Mouse (Mus musculus): Measurements from ENCODE around the gene Marveld3. TPM values are rescaled to one million over a fixed set of nuclear protein-coding genes. Genes with fewer than 3 reads are reported as not detected.

Gene Marveld3
- polyA plus RNA-seq, 1 experiment from 2014 or later: 1.2 TPM

DNA sequence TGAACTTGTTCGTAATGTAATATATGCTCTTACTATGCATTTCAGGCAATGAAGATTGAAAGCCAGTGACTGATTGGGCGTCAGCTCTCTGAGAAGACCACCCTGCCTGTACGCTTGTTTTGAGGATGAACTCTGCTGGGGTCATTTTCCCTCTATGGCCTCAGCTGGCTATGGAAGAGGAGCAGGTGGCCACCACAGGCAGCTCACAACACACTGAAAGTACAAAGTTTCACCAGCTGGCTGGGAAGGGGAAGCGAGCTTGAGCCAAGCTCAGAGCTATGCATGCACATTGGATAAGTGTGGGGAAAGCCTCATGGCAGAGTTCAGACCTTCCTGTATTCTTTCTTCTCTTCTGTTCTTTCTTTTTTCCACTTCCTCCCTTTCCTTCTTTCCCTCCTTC is 2.9 kb downstream of the Marveld3 start:
- Histone ChIP-seq H3K27ac (no peak overlapping the region), H3K4me2 (no peak overlapping the region), H3K4me1 (replicated peaks) (peaks cover 29% of the 10 kb centered on the region), H3K9ac (no peak overlapping the region), H3K4me3 (no peak overlapping the region), H3K9me3 (no peaks in the 10 kb centered on the region), H3K36me3 (no peaks in the 10 kb centered on the region), H3K27me3 (peaks cover 48% of the 10 kb centered on the region)
- no peak for ATAC-seq (ENCODE audit: low FRiP score)
- whole genome bisulfite sequencing: 60% methylated on average over 4 of the region's 4 CpGs

DNA sequence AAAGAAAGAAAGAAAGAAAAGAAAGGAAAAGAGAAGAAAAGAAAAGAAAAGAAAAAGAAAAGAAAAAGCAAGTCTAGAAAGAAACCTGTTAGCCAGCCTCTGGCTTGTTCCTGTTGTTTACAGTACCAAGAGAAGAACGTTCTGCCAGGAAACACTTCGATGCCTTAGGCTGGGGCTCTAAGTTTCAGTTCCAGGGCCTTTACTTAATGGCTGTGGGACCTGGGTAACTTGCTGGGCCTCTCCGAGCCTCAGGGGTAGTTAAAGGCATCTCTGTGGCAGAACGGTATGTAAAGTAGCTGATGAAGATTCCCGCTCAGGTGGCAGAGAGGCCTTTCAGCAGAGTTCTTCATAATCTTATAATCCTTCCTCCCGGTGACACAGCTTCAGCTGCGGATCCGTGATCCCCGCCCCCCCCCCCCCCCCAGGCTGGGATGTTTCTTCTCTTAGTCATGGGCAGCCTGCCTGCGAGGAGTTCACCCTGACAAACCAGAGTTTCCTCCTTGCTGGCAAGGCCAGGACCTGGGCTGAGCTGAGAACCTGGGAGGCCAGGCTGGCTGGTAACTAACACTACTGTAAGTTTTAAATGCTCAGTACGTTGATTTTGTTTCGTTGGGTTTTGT is 3.9 kb downstream of the Marveld3 start:
- WGBS: 48% methylated on average over 11 of the region's 12 CpGs
- H3K4me3 ChIP-seq: no peak overlapping the region
- no peaks in the 10 kb centered on the region for H3K36me3 ChIP-seq
- no peak overlapping the region for H3K9ac ChIP-seq
- H3K4me2 ChIP-seq: no peak overlapping the region
- peaks cover 42% of the 10 kb centered on the region for H3K27me3 ChIP-seq
- H3K9me3 ChIP-seq: no peaks in the 10 kb centered on the region
- no peak overlapping the region for H3K27ac ChIP-seq
- peaks cover 31% of the 10 kb centered on the region for H3K4me1 ChIP-seq (replicated peaks)
- ATAC-seq (ENCODE audit: low FRiP score): no peak

DNA sequence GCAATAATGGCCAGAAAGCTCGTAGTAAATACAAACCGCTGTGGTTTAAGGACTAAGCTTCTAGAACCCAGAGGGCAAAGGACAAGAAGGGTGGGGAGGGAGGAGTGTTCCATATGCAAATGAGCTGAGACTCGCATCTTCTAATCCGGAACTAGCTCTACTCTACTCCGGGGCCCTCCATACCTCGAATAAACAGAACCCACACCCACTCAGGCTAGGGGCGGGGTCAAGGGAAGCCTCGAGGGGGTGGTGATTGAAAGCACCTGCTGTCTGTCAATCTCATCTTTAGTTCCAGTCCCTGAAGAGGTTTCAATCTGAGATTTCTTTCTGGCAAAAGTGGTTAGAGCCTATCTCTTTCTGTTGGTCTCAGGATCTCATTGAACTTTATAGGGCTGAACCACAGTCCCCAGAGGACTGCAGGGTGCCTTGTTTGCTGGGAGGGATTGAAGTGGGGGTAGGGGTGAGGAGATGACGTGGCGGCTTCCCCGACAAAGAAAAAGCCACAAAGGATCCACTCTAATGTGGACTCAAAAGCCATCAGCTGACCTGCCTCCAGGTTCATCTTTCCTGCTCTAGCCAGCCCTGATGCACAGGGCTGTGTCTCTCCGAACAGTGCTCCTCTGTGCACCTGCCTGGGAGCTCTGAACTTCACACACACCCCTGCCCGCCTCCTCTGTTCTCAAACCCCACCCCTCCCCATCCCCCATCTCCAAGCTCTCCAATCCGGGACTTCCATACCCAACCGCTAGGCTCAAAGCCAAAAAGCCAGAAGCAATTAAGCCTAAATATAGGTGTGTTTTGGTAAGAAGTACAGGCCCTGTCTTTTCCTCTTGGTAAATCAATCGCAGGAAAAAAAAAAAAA is 4.6 kb downstream of the Marveld3 start:
- H3K9ac ChIP-seq: no peak overlapping the region
- no peak for ATAC-seq (ENCODE audit: low FRiP score)
- H3K27me3 ChIP-seq: peaks cover 34% of the 10 kb centered on the region
- WGBS: 6% methylated on average over 16 of the region's 16 CpGs
- no peak overlapping the region for H3K27ac ChIP-seq
- no peak overlapping the region for H3K4me3 ChIP-seq
- H3K9me3 ChIP-seq: no peaks in the 10 kb centered on the region
- peak overlapping the region; percentile 13; the same call in 1 of the 2 replicates for H3K4me2 ChIP-seq
- no peaks in the 10 kb centered on the region for H3K36me3 ChIP-seq
- H3K4me1 ChIP-seq (replicated peaks): peaks cover 31% of the 10 kb centered on the region

DNA sequence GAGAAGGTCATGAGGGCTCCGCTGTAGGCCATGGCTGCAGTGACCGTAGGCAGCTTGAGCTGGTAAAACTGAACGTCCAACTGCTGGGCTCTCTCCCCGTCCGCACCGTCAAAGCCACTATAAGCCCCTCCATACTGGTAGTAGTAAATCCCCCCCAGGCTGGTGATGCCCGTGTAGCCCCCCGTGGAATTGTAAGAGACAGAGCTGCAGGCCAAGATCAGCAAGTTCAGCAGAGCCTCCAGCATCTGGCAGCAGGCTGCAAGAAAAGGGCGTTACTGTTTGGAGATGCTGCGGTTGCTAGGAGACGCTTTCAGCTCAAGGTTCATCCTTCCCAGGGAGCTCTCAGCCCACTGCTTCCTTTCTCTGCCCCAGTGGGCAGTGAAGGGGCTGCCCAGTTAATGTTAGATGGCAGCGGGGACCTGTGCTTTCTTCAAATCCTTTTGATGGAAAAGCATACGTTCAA is 7.5 kb downstream of the Marveld3 start:
- 37% methylated on average over 13 of the region's 13 CpGs for WGBS
- H3K4me1 ChIP-seq (replicated peaks): peaks cover 19% of the 10 kb centered on the region
- peaks cover 6% of the 10 kb centered on the region; the same call in 1 of the 2 replicates for H3K27me3 ChIP-seq
- peak overlapping the region; percentile 35; the same call in 1 of the 2 replicates for H3K9ac ChIP-seq
- ATAC-seq (ENCODE audit: low FRiP score): peak; percentile 73
- no peak overlapping the region for H3K4me2 ChIP-seq
- H3K4me3 ChIP-seq: no peak overlapping the region
- H3K9me3 ChIP-seq: no peaks in the 10 kb centered on the region
- peak overlapping the region; percentile 61 for H3K27ac ChIP-seq
- H3K36me3 ChIP-seq: no peaks in the 10 kb centered on the region

GRCm38 (mm10) chr8:109952171-109952570 is 9.8 kb downstream of the Marveld3 start:
- no peak for ATAC-seq (ENCODE audit: low FRiP score)
- Histone ChIP-seq H3K4me2 (no peak overlapping the region), H3K4me3 (no peak overlapping the region), H3K9me3 (no peaks in the 10 kb centered on the region), H3K27me3 (0 out of 2 replicates have a peak, but pooled peaks cover 4% of the 10 kb centered on the region), H3K27ac (no peak overlapping the region), H3K36me3 (no peaks in the 10 kb centered on the region), H3K9ac (no peak overlapping the region), H3K4me1 (replicated peaks) (peaks cover 27% of the 10 kb centered on the region)
- 77% methylated on average over 7 of the region's 7 CpGs for WGBS

- peak overlapping the region; percentile 82 for H3K27ac ChIP-seq
- WGBS: 5% methylated on average over 19 of the region's 19 CpGs
These were observed 13.8 kb downstream of the Marveld3 start for GRCm38 (mm10) chr8:109948285-109948564.

GRCm38 (mm10) chr8:109947447-109948284 is 14.3 kb downstream of the Marveld3 start:
- no peaks in the 10 kb centered on the region for H3K9me3 ChIP-seq
- 3% methylated on average over 26 of the region's 26 CpGs for WGBS
- H3K9ac ChIP-seq: peak overlapping the region; percentile 74
- peak overlapping the region; percentile 62 for H3K4me2 ChIP-seq
- peaks cover 28% of the 10 kb centered on the region for H3K4me1 ChIP-seq (replicated peaks)
- ATAC-seq (ENCODE audit: low FRiP score): peak; percentile 73
- peak overlapping the region; percentile 82 for H3K27ac ChIP-seq
- H3K27me3 ChIP-seq: peaks cover 6% of the 10 kb centered on the region; the same call in 1 of the 2 replicates
- H3K4me3 ChIP-seq: peak overlapping the region; percentile 40
- H3K36me3 ChIP-seq: peaks cover 10% of the 10 kb centered on the region; the same call in 1 of the 2 replicates

More at GRCm38 (mm10) chr8:109948285-109948564, 13.8 kb downstream of the Marveld3 start:
- H3K36me3 ChIP-seq: peaks cover 10% of the 10 kb centered on the region; the same call in 1 of the 2 replicates
- H3K9ac ChIP-seq: peak overlapping the region; percentile 74
- peak overlapping the region; percentile 62 for H3K4me2 ChIP-seq
- peak; percentile 46 for ATAC-seq (ENCODE audit: low FRiP score)
- H3K27me3 ChIP-seq: peaks cover 6% of the 10 kb centered on the region; the same call in 1 of the 2 replicates
- H3K4me3 ChIP-seq: peak overlapping the region; percentile 40
- H3K9me3 ChIP-seq: no peaks in the 10 kb centered on the region
- H3K4me1 ChIP-seq (replicated peaks): peaks cover 28% of the 10 kb centered on the region

DNA sequence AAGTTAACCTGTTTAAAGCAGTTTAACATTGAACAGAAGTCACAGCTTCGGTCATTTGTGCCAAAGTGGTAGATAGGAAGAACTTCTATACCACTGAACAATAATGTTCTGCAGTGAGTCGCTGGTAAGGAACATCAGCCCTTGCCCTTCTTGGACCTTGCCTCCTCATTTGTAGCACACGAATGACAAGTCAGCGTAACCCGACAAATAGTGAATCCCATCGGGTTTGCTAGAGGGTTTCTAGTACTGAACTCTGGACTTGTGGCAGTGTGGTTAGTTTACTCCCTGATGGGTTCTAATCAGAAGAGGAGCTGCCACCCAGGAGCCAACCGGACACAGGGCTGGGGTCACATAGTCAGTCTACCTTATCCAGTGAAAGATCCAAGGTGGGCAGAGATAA is 15.7 kb downstream of the Marveld3 start:
- no peak overlapping the region for H3K4me3 ChIP-seq
- no peaks in the 10 kb centered on the region for H3K9me3 ChIP-seq
- H3K27me3 ChIP-seq: peaks cover 6% of the 10 kb centered on the region; the same call in 1 of the 2 replicates
- H3K4me2 ChIP-seq: no peak overlapping the region
- no peak overlapping the region for H3K27ac ChIP-seq
- H3K9ac ChIP-seq: no peak overlapping the region
- peaks cover 28% of the 10 kb centered on the region for H3K4me1 ChIP-seq (replicated peaks)
- peaks cover 13% of the 10 kb centered on the region for H3K36me3 ChIP-seq
- no peak for ATAC-seq (ENCODE audit: low FRiP score)
- 91% methylated on average over 7 of the region's 7 CpGs for WGBS

DNA sequence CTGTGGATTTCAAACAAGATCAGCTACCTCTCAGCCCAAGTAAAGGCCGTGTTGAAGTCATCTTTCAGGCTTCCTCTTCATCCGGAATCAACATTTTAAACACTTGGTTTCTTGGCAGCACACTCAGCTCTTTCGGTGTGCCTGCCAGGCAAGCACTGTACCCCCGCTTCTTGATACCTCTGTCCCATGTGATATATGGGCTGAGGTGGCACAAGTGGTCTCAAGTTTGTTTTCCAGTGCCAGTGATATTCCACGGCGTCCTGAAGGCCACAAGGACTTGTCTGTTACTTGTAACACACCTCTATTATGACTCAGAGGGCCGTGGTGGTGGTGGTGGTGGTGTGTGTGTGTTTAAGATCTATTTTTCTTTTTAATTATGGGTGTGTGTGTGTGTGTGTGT is 16.3 kb downstream of the Marveld3 start:
- no peak for ATAC-seq (ENCODE audit: low FRiP score)
- peaks cover 6% of the 10 kb centered on the region; the same call in 1 of the 2 replicates for H3K27me3 ChIP-seq
- H3K9ac ChIP-seq: no peak overlapping the region
- WGBS: 86% methylated on average over 7 of the region's 7 CpGs
- no peaks in the 10 kb centered on the region for H3K9me3 ChIP-seq
- no peak overlapping the region for H3K27ac ChIP-seq
- peaks cover 28% of the 10 kb centered on the region for H3K4me1 ChIP-seq (replicated peaks)
- peaks cover 19% of the 10 kb centered on the region for H3K36me3 ChIP-seq
- H3K4me2 ChIP-seq: no peak overlapping the region
- H3K4me3 ChIP-seq: no peak overlapping the region

DNA sequence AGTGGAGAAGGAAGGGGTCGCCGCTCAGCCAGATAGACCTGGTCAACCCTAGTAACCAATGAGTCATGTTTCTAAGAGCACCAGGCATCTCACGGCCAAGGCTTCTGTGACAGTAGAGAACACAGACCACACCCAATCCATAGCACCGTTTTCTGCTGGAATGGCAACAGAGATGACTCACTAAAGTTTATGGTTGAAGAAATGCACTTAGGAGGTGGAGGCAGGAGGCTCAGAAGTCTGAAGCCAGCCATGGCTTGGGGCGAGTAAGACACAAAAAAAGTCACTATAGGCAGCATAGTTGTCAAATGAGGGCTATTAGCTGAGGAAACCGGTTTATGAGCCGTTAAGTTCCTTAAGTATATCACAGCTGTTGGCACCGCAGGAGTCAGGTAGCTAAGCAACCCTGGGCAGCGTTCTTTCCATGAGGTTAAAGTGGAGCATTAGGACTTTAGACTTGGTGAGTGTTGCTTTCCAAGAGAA is 16.8 kb downstream of the Marveld3 start:
- ATAC-seq (ENCODE audit: low FRiP score): no peak
- no peak overlapping the region for H3K4me2 ChIP-seq
- H3K4me3 ChIP-seq: no peak overlapping the region
- H3K27ac ChIP-seq: no peak overlapping the region
- peaks cover 6% of the 10 kb centered on the region; the same call in 1 of the 2 replicates for H3K27me3 ChIP-seq
- WGBS: 58% methylated on average over 9 of the region's 9 CpGs
- no peak overlapping the region for H3K9ac ChIP-seq
- peaks cover 24% of the 10 kb centered on the region for H3K36me3 ChIP-seq
- no peaks in the 10 kb centered on the region for H3K9me3 ChIP-seq
- H3K4me1 ChIP-seq (replicated peaks): peaks cover 28% of the 10 kb centered on the region

- Histone ChIP-seq H3K27me3 (no peaks in the 10 kb centered on the region), H3K36me3 (peaks cover 48% of the 10 kb centered on the region), H3K4me2 (no peak overlapping the region), H3K4me1 (replicated peaks) (peaks cover 11% of the 10 kb centered on the region; the same call in 1 of the 2 replicates), H3K27ac (no peak overlapping the region), H3K4me3 (no peak overlapping the region), H3K9ac (no peak overlapping the region), H3K9me3 (no peaks in the 10 kb centered on the region)
- 88% methylated on average over 2 of the region's 2 CpGs for WGBS
- ATAC-seq (ENCODE audit: low FRiP score): no peak
These were observed 20.2 kb downstream of the Marveld3 start for GRCm38 (mm10) chr8:109941606-109942360.

Measured in hindbrain, embryonic 13.5 days (tissue).